Mouse (Mus musculus) liver, adult 2 months (tissue): ENCODE results near the gene Arhgap10.

Source experiments
- CTCF ChIP-seq: fragments of 200-500 bp; IDR thresholded peaks from 2 replicates; pipeline ENCODE4 v1.5.1; 2011; ENCODE audit warnings: low read depth, low read length, control low read depth
- POLR2A ChIP-seq: fragments of 200-500 bp; IDR thresholded peaks from 2 replicates; pipeline ENCODE4 v1.6.1; 2011; ENCODE audit warnings: low read length, control low read depth; ENCODE audit not compliant: insufficient read depth; ENCODE audit errors: extremely low read depth

DNA sequence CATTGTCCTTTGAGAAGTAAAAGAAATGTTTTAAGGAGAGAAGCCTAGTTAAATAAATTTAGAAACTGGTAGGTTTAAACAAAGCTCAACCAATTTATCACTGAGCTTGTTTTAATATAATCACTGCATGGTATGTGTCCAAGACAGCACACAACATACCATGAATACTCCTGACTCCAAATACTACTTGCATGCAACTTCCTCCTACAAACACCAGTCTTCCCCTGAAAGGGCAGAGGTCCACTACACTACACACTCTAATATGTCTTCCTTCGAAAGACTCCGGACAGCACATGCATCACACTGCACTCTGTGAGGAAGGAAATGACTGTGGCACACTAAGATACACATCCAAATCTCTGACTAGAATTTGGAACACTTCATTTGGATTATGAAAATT is 20.3 kb downstream of the Arhgap10 start:
- no peak for TF ChIP-seq POLR2A
- no peak for TF ChIP-seq CTCF
